Mouse (Mus musculus) liver, adult 2 months (tissue): ENCODE measurements around the gene Tceal3.

ENCODE experiments used
- CTCF ChIP-seq: fragments of 200-500 bp; IDR thresholded peaks from 2 replicates; pipeline ENCODE4 v1.5.1; 2011; ENCODE audit warnings: low read depth, low read length, control low read depth
- POLR2A ChIP-seq: fragments of 200-500 bp; IDR thresholded peaks from 2 replicates; pipeline ENCODE4 v1.6.1; 2011; ENCODE audit warnings: low read length, control low read depth; ENCODE audit not compliant: insufficient read depth; ENCODE audit errors: extremely low read depth

DNA sequence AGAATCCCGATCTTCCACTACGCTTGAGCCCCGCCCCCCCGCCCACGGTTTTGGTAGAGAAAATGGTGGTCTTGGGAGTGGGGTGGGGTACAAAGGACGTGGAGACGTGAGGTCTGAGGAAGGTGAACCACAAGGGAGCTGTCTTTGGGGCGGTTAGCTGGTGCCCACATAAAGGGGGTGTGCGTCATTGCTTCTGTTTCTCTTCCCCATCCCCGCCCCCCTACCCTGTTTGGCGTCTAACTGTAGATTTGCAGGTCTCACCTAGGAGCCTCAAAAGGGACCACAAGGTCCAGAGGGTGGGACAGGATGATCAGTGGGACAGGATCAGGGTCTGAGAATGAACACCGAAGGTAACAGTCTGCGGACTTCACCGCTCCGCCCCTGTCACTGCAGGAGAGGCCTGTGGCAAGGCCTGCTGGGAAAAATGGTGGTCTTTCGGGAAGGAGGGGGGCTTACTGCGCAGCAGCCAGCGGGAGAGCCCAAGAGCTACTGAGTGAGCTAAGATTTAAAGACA is 117.6 kb downstream of the Tceal3 start:
- TF ChIP-seq POLR2A (no peak), CTCF (no peak)
